Mouse (Mus musculus) adrenal gland, adult 18-20 months (tissue): ENCODE results near the gene Tm4sf19. TPM values are rescaled to one million over a fixed set of nuclear protein-coding genes. Genes with fewer than 3 reads are reported as not detected.

Experiments used
- total RNA-seq, 2 experiments: library from RNA; stranded (reverse); gene quantifications; 1 replicate in 1 of 2; 2 replicates in 1 of 2; pipeline ENCODE4 v1.2.3; 2021

Tm4sf19 gene
- total RNA-seq, 2 experiments from 2014 or later, result 0.33 to 1.3 TPM

Other genes with a start within 250 kb of the Tm4sf19 start
- gene Nrros, start 234.9 kb upstream of the Tm4sf19 start, total RNA-seq, result 1 to 10 TPM; 4.6 to 7.4 TPM
- not detected for gene Bex6, start 220.7 kb upstream of the Tm4sf19 start, total RNA-seq
- 10 to 100 TPM; 13.6 to 16.2 TPM for gene Fbxo45, start 153.3 kb upstream of the Tm4sf19 start, total RNA-seq
- gene Wdr53, start 153.3 kb upstream of the Tm4sf19 start, total RNA-seq, result 10 to 100 TPM; 12.5 to 14.1 TPM
- under 1 TPM in 1 of 2 experiments, not detected in 1; 0.22 TPM for gene Smco1, start 129.0 kb upstream of the Tm4sf19 start, total RNA-seq
- gene Rnf168, start 123.0 kb upstream of the Tm4sf19 start, total RNA-seq, result 10 to 100 TPM; 18.9 to 26.9 TPM
- gene Ubxn7, start 68.2 kb upstream of the Tm4sf19 start, total RNA-seq, result 10 to 100 TPM; 38.0 to 54.8 TPM
- 1 to 10 TPM; 5.0 to 5.6 TPM for gene Tctex1d2, start 19.2 kb downstream of the Tm4sf19 start, total RNA-seq
- 10 to 100 TPM; 74.2 to 88.0 TPM for gene Pcyt1a, start 30.4 kb downstream of the Tm4sf19 start, total RNA-seq
- gene Slc51a, start 87.4 kb downstream of the Tm4sf19 start, total RNA-seq, result not detected
- gene Zdhhc19, start 95.8 kb downstream of the Tm4sf19 start, total RNA-seq, result not detected
- 10 to 100 TPM; 19.8 to 34.3 TPM for gene Tfrc, start 208.4 kb downstream of the Tm4sf19 start, total RNA-seq
- gene Tnk2, start 243.4 kb downstream of the Tm4sf19 start, total RNA-seq, result 10 to 100 TPM; 29.9 to 33.1 TPM